Mouse (Mus musculus) stomach, embryonic 14.5 days (tissue): ENCODE measurements around the gene Birc3. TPM values are rescaled to one million over a fixed set of nuclear protein-coding genes. Genes with fewer than 3 reads are reported as not detected.

Experiments used
- ATAC-seq: fragments of 200-750 bp; cut with Nextera tagmentation; 2 replicates; pipeline ENCODE4 v1.8.0; 2017; ENCODE audit warnings: low read depth, moderate TSS enrichment; ENCODE audit not compliant: insufficient number of reproducible peaks, insufficient read depth, low FRiP score
- H3K27ac ChIP-seq: fragments of 300-500 bp; sonication (generic); 2 replicates; pipeline ENCODE4 v1.5.1; 2014; ENCODE audit warnings: mild to moderate bottlenecking, low read length, moderate library complexity, mixed read lengths
- H3K27me3 ChIP-seq: fragments of 300-500 bp; sonication (generic); 2 replicates; pipeline ENCODE4 v1.6.1; 2014; ENCODE audit warnings: low read length, control low read depth, mixed read lengths; ENCODE audit not compliant: control insufficient read depth, insufficient read depth
- H3K36me3 ChIP-seq: fragments of 300-500 bp; sonication (generic); 2 replicates; pipeline ENCODE4 v1.6.1; 2014; ENCODE audit warnings: mild to moderate bottlenecking, control low read depth, low read length, moderate library complexity, mixed read lengths; ENCODE audit not compliant: control insufficient read depth, insufficient read depth
- H3K4me1 ChIP-seq: fragments of 300-500 bp; sonication (generic); 2 replicates; pipeline ENCODE4 v1.6.1; 2014; ENCODE audit warnings: low read length, control low read depth, mixed read lengths; ENCODE audit not compliant: control insufficient read depth, insufficient read depth
- H3K4me2 ChIP-seq: fragments of 300-500 bp; sonication (generic); replicated peaks from 2 replicates; pipeline ENCODE4 v1.6.1; 2014; ENCODE audit warnings: low read depth, low read length, control low read depth
- H3K4me3 ChIP-seq: fragments of 300-500 bp; sonication (generic); 2 replicates; pipeline ENCODE4 v1.5.1; 2014; ENCODE audit warnings: low read depth, low read length, control low read depth
- H3K9ac ChIP-seq: fragments of 300-500 bp; sonication (generic); replicated peaks from 2 replicates; pipeline ENCODE4 v1.6.1; 2014; ENCODE audit warnings: low read depth, mild to moderate bottlenecking, control low read depth, low read length, moderate library complexity, mixed read lengths
- H3K9me3 ChIP-seq: fragments of 300-500 bp; sonication (generic); 2 replicates; pipeline ENCODE4 v1.6.1; 2016; ENCODE audit warnings: low read depth, low read length, control low read depth; ENCODE audit not compliant: control insufficient read depth
- WGBS: fragments of 180-500 bp; shearing (Covaris S2); extraction: QIAGEN DNeasy Blood & Tissue Kit; methylation state at CpG from one replicate; pipeline ENCODE4 v1.1.7; 2014; 5-methylcytosine and 5-hydroxymethylcytosine counted together
- polyA plus RNA-seq: library from polyadenylated mRNA; unstranded; fragments of >200 nt; fragmentation: Nextera tagmentation; extraction: Ambion mirVana; gene quantifications from 2 replicates; pipeline ENCODE4 v1.2.1, GENCODE M21; 2014

The Birc3 gene
- polyA plus RNA-seq, 1 experiment from 2014 or later = 7.7 TPM

DNA sequence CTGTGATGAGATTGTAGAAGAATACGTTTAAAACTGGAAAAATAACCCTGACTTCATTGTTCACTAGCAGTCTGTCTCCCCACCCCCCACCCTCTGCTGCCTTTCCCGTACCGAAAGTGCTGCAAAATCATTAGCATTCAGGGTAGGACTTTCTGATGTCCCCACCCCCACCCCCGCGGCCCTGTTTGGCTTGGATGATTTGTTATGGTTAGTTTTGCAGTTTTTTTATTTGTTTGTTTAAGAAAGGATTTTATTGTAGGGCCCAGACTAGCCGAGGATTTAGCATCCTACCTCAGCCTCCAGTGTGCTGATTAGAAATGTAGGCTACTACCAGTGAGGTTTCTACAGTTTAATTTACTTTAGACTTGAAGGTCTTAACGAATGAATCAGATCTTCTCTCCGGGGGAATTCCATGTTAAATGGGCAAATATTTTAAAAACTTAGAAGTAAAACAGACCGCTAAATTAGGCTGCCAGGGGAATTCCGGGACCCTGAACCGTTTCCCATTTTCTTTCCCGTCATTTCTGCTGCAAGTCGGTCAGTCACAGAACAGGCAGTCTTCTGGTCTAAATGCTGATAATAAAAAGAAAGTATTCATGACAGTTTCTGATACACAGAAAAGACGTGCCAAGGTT is 35.1 kb downstream of the Birc3 start:
- H3K9me3 ChIP-seq = no peaks in the 10 kb centered on the region
- no peaks in the 10 kb centered on the region for H3K27me3 ChIP-seq
- WGBS = 9% methylated on average over 14 of the region's 14 CpGs
- H3K4me3 ChIP-seq = peak overlapping the region; percentile 76
- H3K9ac ChIP-seq = peak overlapping the region; percentile 76; the same call in 1 of the 2 replicates
- peaks cover 13% of the 10 kb centered on the region; the same call in 1 of the 2 replicates for H3K36me3 ChIP-seq
- peaks cover 5% of the 10 kb centered on the region for H3K4me1 ChIP-seq
- ATAC-seq = no peak
- peak overlapping the region; percentile 58 for H3K4me2 ChIP-seq
- peak overlapping the region; percentile 99 for H3K27ac ChIP-seq

DNA sequence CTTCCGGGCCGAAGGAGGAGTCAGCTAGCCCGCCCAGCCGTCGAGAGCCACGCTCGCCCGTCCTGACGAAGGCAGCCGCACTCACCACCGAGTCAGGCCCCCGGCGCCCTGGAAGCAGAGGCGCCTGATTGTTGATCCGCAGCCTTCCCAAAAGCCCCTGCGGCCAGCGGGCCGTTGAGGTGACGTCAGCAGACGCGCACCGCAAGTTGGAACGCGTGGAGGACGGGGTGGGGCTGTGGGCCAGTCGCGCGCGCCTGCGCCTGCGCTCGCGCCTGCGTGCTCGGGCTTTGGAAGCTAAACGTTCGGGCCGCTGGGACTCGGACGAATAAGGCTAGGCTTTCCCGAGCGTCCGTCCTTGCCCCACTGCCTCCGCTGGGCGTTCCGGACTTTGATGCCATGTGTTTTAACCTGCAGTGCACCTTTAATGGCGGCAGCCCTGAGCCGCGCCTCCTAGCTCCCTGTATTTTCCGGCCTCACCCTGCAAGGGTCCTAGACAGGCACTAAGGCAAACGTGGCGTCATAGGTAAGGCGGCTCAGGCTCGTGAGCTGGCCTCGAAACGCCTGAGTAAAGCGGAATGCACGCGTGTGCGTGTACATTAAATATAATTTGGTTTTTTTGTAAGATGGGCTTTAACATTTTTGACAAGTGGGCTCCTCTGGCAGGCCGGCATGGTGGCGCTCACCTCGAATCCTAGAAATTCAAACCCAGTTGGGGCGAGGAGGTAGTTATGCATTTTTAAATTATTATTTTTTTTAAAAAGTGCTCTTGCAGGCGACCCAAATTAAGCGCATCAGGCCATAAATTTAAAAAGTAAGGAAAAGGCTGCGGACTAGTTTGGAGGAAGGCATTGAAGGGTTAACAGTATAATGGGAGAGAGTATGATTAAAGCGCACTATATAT is 35.8 kb downstream of the Birc3 start, which contains the start of gene Birc2:
Gene Birc2, minus strand, starts transcription at position 160 of the 901 bp plus-strand sequence.
- under 1% methylated on average over 68 of the region's 68 CpGs for WGBS
- H3K27me3 ChIP-seq = no peaks in the 10 kb centered on the region
- peaks cover 5% of the 10 kb centered on the region for H3K4me1 ChIP-seq
- H3K36me3 ChIP-seq = peaks cover 13% of the 10 kb centered on the region; the same call in 1 of the 2 replicates
- H3K9me3 ChIP-seq = no peaks in the 10 kb centered on the region
- H3K4me2 ChIP-seq = peak within 1 kb of the TSS; percentile 58
- ATAC-seq = peak; percentile 98
- H3K27ac ChIP-seq = peak within 1 kb of the TSS; percentile 99
- H3K9ac ChIP-seq = peak within 1 kb of the TSS; percentile 76
- peak within 1 kb of the TSS; percentile 76 for H3K4me3 ChIP-seq

- Histone ChIP-seq H3K27me3 (no peaks in the 10 kb centered on the region), H3K4me3 (peak overlapping the region; percentile 76), H3K36me3 (peaks cover 13% of the 10 kb centered on the region; the same call in 1 of the 2 replicates), H3K4me2 (peak overlapping the region; percentile 58), H3K4me1 (peaks cover 5% of the 10 kb centered on the region), H3K27ac (peak overlapping the region; percentile 99), H3K9me3 (no peaks in the 10 kb centered on the region), H3K9ac (peak overlapping the region; percentile 76)
- ATAC-seq = peak; percentile 38; the same call in 1 of the 2 replicates
- under 1% methylated on average over 16 of the region's 16 CpGs for WGBS
These were observed 36.7 kb downstream of the Birc3 start for GRCm38 (mm10) chr9:7836331-7836730.

GRCm38 (mm10) chr9:7835302-7835701 is 37.7 kb downstream of the Birc3 start:
- Histone ChIP-seq H3K4me2 (peak overlapping the region; percentile 58; the same call in 1 of the 2 replicates), H3K4me1 (peaks cover 5% of the 10 kb centered on the region), H3K27ac (no peak overlapping the region), H3K4me3 (no peak overlapping the region; the same call in 1 of the 2 replicates), H3K27me3 (no peaks in the 10 kb centered on the region), H3K9me3 (no peaks in the 10 kb centered on the region), H3K9ac (no peak overlapping the region), H3K36me3 (peaks cover 13% of the 10 kb centered on the region; the same call in 1 of the 2 replicates)
- no peak for ATAC-seq
- WGBS = 72% methylated on average over 1 of the region's 1 CpGs

DNA sequence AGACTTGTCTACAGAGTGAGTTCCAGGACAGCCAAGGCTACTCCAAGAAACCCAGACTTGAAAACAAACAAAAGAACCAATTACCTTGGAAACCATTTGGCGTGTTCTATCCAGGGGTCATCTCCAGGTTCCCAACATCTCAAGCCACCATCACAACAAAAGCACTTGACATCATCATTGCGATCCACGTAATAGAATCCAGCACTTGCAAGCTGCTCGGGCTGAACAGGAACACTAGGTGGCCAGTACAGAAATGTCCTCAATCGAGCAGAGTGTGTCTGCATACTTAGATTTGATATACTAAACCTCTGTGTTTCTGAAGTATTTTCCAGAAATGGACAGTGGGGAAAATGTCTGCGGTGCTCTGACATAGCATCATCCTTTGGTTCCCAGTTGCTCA is 39.6 kb downstream of the Birc3 start:
- no peak overlapping the region for H3K27ac ChIP-seq
- H3K4me3 ChIP-seq = no peak overlapping the region
- no peak overlapping the region for H3K9ac ChIP-seq
- H3K9me3 ChIP-seq = no peaks in the 10 kb centered on the region
- ATAC-seq = no peak
- no peaks in the 10 kb centered on the region for H3K27me3 ChIP-seq
- peaks cover 5% of the 10 kb centered on the region for H3K4me1 ChIP-seq
- H3K4me2 ChIP-seq = 0 out of 2 replicates have a peak overlapping the region, but pooled peaks have one; percentile 8
- 89% methylated on average over 6 of the region's 6 CpGs for WGBS
- peaks cover 13% of the 10 kb centered on the region; the same call in 1 of the 2 replicates for H3K36me3 ChIP-seq

DNA sequence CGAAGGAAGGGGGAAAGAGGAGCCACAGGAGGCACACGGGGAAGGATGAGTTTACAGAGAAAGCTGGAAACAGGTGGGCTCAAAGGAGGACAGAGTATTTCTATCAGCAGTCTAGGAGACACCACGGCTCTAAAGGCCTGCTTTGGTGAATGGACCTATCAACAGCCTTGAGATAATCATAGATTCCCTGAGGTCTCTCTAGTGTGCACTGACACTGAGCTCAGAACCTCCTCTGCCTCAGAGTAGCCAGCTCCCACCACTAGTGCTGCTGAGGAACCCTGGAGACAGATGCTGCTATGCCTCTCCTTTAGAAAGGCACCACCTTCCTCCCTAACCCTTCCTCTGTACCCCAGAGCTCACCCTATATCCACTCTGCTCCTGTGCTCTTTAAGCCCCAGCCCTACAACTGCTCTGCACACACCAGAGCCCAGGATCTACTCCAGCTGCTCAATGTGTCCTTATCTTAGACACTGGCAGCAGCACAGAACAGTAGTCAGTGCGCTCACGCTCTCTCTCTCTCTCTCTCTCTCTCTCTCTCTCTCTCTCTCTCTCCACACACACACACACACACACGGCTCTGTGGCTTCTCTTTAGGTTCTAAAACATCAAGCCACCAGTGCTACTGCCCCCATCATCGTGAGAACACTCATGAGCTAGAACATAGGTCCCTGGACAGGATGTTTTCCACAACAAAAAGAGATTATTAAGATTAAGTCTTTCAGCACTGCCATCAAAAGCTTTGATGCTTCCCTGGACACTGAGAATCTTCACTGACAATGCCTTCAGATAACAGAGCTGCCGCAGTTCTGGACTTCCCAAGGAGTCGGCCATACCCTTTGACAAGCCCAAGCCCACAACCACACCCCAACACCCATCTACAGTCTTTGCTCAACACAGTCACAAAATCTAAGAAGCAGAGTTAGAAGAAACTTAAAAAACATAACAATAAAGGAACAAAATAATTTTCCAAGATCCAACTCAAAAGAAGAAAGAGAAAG is 43.2 kb downstream of the Birc3 start:
- Histone ChIP-seq H3K4me2 (no peak overlapping the region), H3K4me3 (no peak overlapping the region), H3K4me1 (peaks cover 5% of the 10 kb centered on the region), H3K36me3 (peaks cover 17% of the 10 kb centered on the region; the same call in 1 of the 2 replicates), H3K27ac (no peak overlapping the region), H3K27me3 (no peaks in the 10 kb centered on the region), H3K9ac (no peak overlapping the region), H3K9me3 (no peaks in the 10 kb centered on the region)
- WGBS = 77% methylated on average over 9 of the region's 9 CpGs
- ATAC-seq = peak; percentile 71; the same call in 1 of the 2 replicates

DNA sequence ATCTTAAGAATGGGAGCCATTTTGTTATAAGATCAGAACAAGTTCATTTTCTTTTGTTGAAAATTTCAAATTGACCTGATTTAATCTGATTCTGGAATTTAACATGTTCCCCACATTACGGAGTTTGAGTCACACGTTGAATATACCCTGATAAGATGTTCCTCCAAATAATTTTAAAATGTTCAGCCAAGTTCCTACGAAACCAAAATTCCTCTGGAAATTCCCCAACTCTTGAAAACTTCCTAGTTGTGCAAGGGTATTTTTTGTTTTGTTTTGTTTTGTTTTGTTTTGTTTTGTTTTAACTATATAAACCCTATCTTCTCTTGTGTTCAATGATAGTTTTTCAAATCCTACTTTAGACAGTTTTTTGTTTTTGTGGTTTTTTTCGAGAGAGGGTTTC is 44.3 kb downstream of the Birc3 start:
- no peak for ATAC-seq
- H3K27ac ChIP-seq = no peak overlapping the region
- no peak overlapping the region for H3K4me3 ChIP-seq
- 89% methylated on average over 4 of the region's 4 CpGs for WGBS
- no peaks in the 10 kb centered on the region for H3K27me3 ChIP-seq
- H3K36me3 ChIP-seq = peaks cover 15% of the 10 kb centered on the region
- H3K4me2 ChIP-seq = no peak overlapping the region
- H3K9me3 ChIP-seq = no peaks in the 10 kb centered on the region
- no peak overlapping the region for H3K9ac ChIP-seq
- peaks cover 5% of the 10 kb centered on the region for H3K4me1 ChIP-seq
